Mouse (Mus musculus) liver, embryonic 14.5 days (tissue): ENCODE measurements around the gene Zfp568.

Experiments
- CTCF ChIP-seq: IDR thresholded peaks from 2 replicates; pipeline ENCODE4 v1.5.1; 2016; ENCODE audit warnings: antibody characterized with exemption, low read depth, control low read depth
- EP300 ChIP-seq: IDR thresholded peaks from 2 replicates; pipeline ENCODE4 v1.6.1; 2016; ENCODE audit warnings: antibody characterized with exemption, low read depth

DNA sequence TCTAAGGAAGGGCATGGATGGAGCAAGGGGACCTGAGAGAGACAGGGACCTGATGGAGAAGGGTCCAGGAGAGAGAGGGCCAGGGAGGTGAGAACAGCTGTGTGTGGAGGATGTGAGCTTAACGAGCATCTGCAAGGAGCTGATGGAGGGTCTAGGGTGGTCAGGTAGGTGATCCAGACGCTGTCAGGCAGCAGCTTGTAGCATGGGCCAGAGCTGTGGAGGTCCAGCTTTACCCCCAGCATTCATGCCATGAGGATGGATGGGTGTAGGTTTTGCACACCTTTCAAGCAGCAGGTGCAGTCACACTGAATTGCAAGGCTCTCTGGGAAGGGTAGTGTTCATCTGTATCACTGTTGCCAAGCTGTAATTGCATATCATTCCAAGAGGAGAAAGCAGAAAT lies 35.8 kb downstream of the Zfp568 start:
- TF ChIP-seq EP300: no peak
- TF ChIP-seq CTCF: no peak
